Mouse (Mus musculus): ENCODE data around the gene Rhbdl2.

- no peak for TF ChIP-seq CTCF (IDR thresholded peaks at IDR 0.05; ENCODE audit: extremely low read depth, insufficient read length, insufficient replicate concordance, low read depth, low read length)
- no peak for TF ChIP-seq POLR2A (IDR thresholded peaks at IDR 0.05; ENCODE audit: low read depth, low read length)
Measured at GRCm38 (mm10) chr4:123859803-123860202, 72.1 kb downstream of the Rhbdl2 start.

Data from small intestine, adult 2 months (tissue).